Mouse (Mus musculus): ENCODE results near the gene Stxbp2. TPM values are rescaled to one million over a fixed set of nuclear protein-coding genes. Genes with fewer than 3 reads are reported as not detected.

The Stxbp2 gene
- total RNA-seq, 2 experiments from 2014 or later = 1.2 to 1.9 TPM

DNA sequence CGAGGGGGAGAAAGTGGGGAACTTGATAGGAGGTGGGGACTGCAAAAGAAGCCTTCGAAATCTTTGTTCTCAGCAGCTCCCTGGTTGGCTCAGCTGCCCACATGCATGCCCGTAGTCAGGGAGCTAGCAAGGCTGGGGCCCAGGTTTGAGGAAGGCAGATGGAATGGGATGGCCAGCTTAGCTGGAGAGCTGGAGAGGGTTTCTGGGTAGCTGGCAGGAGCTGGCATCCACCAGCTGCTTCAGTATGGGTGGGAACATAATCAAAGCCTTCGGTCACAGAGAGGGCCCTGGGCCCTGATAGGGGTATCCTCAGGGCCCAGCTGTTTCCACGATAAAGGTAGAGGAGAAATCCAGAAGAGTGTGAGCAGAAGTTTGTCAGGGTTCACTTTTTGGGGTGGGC lies 51.7 kb downstream of the Stxbp2 start:
- DNase-seq = no peak

DNA sequence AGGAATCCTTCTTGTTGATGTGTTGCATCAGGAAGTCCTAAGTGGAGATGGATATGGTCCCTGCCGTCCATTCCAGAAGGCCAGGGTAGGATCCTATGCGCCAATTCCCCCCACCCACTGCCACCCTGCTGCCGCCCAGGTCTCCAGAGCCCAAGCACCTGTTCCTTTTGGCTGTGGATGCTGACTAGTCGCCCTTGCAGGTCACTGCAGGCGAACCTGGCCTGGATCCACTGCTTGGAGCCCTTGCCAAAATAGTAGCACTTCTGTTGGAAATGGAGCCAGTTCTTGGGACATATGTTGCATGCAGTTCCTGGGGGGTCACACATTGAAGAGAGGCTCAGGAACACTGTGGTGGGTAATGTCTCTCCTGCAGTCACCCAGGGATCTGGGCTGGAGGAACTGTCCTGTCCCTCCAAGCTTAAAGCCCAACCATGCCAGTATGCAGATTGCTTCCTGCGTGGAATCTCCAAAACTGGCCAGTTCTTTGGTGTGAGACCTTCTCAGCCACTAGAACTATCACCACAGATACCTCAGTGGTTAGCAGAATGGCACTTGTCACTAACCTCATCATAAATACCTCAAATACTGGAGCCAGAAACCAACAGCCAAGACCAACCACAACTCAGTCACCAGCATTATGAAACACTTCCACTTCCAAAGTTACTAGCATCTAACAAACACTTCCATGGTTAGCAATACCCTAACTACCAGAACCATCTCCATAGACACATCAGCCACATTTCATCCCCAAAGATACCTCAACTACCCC lies 52.8 kb downstream of the Stxbp2 start:
- DNase-seq = no peak

DNA sequence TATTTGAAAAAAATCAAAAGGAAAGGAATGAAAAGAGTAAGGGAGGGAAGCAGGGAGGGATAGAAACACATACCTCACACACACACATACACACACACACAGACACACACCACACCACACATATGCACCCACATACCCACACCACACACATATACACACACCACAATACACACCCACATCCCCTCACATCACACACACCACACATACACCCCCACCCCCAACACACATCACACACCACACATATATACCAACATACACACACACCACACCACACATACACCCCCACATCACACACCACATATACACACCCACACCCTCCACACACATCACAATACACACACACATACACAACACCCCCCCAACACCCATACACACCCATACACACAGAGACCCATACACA lies 53.8 kb downstream of the Stxbp2 start:
- DNase-seq = no peak

DNA sequence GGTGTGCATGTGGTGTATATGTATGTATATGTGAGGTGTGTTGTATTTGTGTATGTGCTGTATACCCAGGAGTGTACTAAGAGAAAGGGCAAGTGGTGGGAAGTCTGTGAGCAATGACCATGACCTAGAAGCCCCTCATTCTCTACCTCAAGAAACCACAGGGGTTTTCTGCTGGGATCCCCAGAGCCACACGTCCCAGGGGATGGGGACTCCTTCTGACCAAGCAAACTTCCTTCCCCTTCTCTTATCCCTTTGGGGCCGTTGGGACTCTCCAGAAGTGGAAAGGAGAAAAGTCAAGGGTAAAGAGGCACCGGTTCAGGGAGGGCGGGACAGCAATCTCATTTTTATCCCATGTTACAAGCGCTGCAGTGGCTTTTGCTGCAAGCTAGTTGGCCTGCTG lies 54.7 kb downstream of the Stxbp2 start:
- no peak for DNase-seq

DNA sequence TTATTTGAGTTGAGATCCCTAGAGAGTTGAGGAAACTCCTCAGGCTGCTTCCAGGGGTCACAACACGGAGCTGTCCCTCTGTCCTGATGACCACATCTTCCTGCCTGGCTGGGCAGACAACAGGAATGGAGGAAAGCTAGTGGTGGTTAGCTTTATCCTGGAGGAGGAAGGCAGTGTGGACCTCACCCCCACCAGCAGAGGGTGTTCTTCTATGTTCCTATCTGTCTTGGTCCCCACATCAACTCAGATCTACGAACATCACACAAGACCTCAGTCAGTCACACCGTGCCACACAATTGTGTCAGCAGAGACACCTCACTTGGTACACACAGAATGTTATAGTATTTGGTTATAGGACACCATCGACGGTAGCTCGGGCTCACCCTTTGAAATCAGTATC lies 56.8 kb downstream of the Stxbp2 start:
- no peak for DNase-seq

DNA sequence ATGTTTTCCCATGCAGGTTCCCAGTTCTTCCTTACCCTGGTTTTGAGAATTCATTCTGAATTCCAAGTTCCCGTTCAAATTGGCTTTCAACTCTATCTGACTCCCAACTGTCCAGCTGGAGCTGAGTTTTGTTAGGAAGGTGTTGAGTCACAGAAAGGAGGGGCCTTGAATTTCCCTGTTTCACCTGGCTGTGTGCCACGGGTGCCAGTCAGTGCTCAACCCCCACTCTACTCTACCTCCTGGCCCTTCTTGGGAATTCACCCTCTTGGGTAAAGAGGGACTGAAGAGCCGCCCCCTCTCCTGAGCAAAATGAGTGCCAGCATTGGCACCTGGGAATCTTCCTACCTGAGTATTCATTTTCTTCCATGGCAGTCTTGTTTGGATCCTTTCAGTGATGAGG lies 60.0 kb downstream of the Stxbp2 start:
- no peak for DNase-seq

Other genes with a start within 250 kb of the Stxbp2 start
- 10 to 100 TPM in 1 of 2 experiments, 1 to 10 TPM in 1; 10.0 to 10.5 TPM for gene Arhgef18, start 237.9 kb upstream of the Stxbp2 start, total RNA-seq (2021)
- gene Pex11g, start 163.3 kb upstream of the Stxbp2 start, total RNA-seq (2021) = 1 to 10 TPM; 2.5 to 3.1 TPM
- gene Tex45, start 160.1 kb upstream of the Stxbp2 start, total RNA-seq (2021) = not detected
- 10 to 100 TPM; 24.2 to 24.6 TPM for gene Zfp358, start 137.8 kb upstream of the Stxbp2 start, total RNA-seq (2021)
- 10 to 100 TPM; 18.6 to 20.4 TPM for gene Mcoln1, start 130.5 kb upstream of the Stxbp2 start, total RNA-seq (2021)
- gene Pnpla6, start 115.6 kb upstream of the Stxbp2 start, total RNA-seq (2021) = 10 to 100 TPM in 1 of 2 experiments, 1 to 10 TPM in 1; 8.3 to 11.8 TPM
- gene C330021F23Rik, start 63.0 kb upstream of the Stxbp2 start, total RNA-seq (2021) = not detected
- under 1 TPM; 0.61 to 0.67 TPM for gene Camsap3, start 43.7 kb upstream of the Stxbp2 start, total RNA-seq (2021)
- 10 to 100 TPM in 1 of 2 experiments, 1 to 10 TPM in 1; 9.5 to 10.0 TPM for gene Xab2, start 9.6 kb upstream of the Stxbp2 start, total RNA-seq (2021)
- gene Pet100, start 9.4 kb upstream of the Stxbp2 start, total RNA-seq (2021) = 100 to 1,000 TPM in 1 of 2 experiments, 10 to 100 TPM in 1; 89.9 to 106 TPM
- gene Pcp2, start 5.4 kb upstream of the Stxbp2 start, total RNA-seq (2021) = under 1 TPM in 1 of 2 experiments, not detected in 1; 0.67 TPM
- 10 to 100 TPM in 1 of 2 experiments, under 1 TPM in 1; 0.97 to 24.5 TPM for gene Retn, start 24.8 kb downstream of the Stxbp2 start, total RNA-seq (2021)
- not detected for gene Mcemp1, start 34.8 kb downstream of the Stxbp2 start, total RNA-seq (2021)
- gene Fcor, start 41.4 kb downstream of the Stxbp2 start, total RNA-seq (2021) = 1 to 10 TPM in 1 of 2 experiments, not detected in 1; 7.8 TPM
- 10 to 100 TPM; 17.8 to 18.0 TPM for gene Trappc5, start 45.3 kb downstream of the Stxbp2 start, total RNA-seq (2021)
- gene Fcer2a, start 63.2 kb downstream of the Stxbp2 start, total RNA-seq (2021) = under 1 TPM; 0.23 to 0.27 TPM
- gene Clec4g, start 89.7 kb downstream of the Stxbp2 start, total RNA-seq (2021) = not detected
- gene Cd209a, start 118.0 kb downstream of the Stxbp2 start, total RNA-seq (2021) = not detected
- gene Cd209e, start 223.4 kb downstream of the Stxbp2 start, total RNA-seq (2021) = not detected
- 1 to 10 TPM in 1 of 2 experiments, under 1 TPM in 1; 0.41 to 2.1 TPM for gene Cd209d, start 247.6 kb downstream of the Stxbp2 start, total RNA-seq (2021)

All from gastrocnemius, postnatal 25 days (tissue).